Mouse (Mus musculus): ENCODE results near the gene Grpel1.

The Grpel1 gene

DNA sequence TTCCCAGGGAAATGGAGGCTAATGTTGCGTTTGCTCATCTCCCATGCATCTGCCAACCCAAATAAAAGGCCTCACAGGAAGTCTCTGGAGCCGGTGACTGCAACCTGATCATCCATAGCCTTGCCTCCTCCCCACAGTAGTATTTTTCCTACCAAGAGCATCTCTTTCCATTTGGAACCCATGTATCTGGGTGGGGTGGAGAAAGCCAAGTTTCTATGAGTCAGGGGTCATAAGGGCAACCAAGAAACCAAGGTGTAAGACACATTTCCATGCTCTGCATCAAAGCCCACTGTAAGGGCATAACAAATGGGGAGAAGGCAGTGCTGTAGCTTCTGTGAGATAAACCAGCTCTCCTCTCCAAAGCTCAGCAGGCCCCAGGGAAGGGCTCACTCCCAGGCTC is 3.6 kb upstream of the Grpel1 start:
- DNase-seq (ENCODE audit: low read depth): no peak

DNA sequence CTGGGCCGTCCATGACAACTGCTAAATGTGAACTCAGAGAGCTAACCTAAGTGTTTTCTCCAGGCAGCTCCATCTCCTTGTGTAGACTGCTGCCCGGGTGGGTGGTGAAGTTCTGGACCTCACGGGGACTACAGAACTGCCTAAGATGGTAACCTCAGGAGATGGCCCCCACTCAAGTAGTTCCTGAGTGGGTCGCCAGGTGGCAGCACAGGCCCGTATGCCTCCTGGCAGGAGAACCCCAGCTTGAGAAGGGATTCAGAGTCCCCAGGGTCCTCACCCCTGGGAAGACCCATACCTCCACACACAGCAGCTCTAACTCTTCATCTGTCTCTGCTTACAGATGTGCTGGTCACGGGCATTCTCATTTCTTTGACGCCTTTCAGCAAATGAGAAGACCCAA is 2.0 kb upstream of the Grpel1 start:
- peak; percentile 74 for DNase-seq (ENCODE audit: low read depth)

DNA sequence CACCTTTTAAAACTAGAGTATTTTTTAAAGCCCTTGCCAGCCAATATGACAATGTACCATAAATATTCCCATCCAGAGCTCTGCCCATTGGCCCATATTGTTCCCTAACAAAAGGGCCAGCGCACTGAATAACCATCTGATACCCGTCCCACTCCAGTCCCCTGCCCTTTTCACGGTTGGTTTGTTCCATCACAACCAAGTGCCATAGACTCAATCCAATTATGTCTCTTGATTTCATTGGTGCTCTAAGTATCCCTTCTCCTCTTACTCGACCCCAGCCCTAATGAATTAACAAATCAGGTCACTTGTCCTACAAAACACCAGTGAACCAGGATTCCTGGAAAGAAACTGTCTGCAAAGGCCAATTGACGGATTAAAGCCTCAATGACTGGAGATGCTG is 1.4 kb upstream of the Grpel1 start:
- no peak for DNase-seq (ENCODE audit: low read depth)

DNA sequence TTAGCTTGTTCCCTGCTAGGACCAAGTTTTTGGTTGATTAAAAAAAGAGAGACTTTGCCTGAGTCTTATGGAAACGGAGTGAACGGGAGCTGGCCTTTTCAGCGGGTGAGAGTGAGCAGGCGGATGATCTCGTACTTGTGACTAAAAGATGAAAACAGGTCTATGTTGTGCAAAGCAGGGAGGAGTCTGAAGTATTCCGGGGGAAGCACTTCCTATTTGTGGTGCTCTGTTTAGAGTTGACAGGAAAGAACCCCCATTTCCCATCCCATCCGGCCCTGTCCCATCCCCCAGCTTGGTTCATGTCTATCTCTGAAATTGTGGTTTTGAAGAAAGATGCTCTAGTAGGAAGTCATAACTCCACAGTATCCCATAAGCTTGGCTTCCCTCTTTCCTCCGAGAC is 1.1 kb downstream of the Grpel1 start:
- no peak for DNase-seq (ENCODE audit: low read depth)

DNA sequence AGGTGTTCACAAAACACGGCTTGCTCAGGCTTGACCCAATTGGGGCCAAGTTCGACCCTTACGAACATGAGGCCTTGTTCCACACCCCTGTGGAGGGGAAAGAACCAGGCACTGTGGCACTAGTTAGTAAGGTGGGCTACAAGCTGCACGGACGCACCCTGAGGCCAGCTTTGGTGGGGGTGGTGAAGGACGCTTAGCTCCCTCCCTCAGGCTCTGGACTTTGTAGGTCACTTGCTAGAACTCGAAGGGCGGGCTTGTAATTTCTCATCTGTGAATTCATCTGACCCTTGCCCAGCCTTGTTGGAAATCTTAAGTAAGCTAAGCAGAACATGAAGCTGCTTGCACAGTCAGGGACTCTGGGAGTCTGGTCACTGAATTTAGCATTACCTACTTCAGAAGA is 6.4 kb downstream of the Grpel1 start:
- DNase-seq (ENCODE audit: low read depth): no peak

DNA sequence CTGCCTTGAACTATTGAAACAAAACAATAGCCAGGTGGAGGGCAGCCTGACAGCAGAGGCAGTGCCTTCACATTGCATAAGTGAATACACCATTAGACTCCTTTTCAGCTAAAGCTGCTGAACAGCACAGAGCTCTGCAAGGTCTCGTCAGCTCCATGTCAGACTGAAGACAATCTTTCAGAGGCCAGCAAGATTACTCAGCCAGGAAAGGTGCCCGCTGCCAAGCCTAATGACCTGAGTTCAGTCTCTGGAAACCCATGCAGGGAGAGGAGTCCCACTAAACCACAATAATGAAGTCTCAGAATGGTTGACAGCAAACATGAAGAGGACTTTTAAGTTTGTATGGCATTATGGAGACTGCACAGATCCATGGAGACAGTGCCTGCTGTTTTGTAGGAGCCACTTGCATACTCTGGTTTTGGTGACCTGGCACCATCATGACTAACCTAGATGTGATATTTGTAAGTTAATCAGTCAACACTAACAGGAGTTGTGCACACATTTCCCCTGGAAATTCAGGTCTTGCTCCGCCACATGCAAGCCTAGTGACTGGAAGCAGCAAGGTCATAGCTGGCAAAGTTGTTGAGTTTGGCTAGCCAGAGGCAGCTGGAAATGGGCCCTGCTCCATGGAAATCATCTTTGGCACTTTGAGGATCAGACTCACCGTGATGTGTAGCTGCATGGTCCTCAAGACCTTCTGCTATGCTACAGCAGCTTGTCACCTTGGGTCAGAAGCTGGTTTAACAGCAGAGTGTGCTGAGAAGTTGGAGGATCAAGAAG is 8.3 kb downstream of the Grpel1 start:
- no peak for DNase-seq (ENCODE audit: low read depth)

DNA sequence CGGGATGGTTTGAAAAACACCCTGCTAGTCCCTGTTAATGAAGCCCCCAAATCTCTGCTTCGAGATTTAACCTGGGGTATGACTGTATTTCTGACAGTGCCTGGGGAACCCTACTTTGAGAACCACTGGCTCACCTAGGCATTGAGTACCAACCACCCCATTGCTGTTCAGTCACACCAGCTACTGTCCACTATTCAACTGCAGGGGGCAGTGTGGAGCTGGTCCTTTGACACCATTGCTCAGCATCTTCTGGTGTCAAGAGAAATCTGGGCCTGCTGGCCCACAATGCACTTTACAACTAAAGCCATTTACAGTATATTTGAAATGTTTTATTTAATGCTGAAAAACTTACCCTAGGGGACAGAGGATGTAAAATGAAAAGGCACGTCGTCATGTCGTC is 9.5 kb downstream of the Grpel1 start:
- peak; percentile 85 for DNase-seq (ENCODE audit: low read depth)

DNA sequence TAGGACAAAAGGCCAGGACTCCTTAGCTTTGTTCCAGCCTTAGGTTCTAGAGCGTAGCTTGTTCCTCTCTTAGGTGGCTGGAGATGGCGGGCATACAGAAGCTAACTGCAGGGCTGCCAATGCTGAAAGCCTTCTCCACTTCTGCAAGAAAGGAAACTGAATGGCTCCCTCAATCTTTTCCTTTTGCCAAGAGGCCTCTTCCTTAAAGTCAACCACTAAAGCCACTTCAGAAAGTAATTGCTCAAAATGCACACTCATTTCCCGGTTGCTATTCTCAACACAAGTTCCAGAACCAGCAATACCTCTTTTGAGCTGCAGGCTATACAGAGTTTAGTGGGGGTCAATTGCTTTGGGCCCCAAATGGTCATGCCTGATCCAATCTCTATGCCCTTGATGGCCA is 12.7 kb downstream of the Grpel1 start:
- no peak for DNase-seq (ENCODE audit: low read depth)

DNA sequence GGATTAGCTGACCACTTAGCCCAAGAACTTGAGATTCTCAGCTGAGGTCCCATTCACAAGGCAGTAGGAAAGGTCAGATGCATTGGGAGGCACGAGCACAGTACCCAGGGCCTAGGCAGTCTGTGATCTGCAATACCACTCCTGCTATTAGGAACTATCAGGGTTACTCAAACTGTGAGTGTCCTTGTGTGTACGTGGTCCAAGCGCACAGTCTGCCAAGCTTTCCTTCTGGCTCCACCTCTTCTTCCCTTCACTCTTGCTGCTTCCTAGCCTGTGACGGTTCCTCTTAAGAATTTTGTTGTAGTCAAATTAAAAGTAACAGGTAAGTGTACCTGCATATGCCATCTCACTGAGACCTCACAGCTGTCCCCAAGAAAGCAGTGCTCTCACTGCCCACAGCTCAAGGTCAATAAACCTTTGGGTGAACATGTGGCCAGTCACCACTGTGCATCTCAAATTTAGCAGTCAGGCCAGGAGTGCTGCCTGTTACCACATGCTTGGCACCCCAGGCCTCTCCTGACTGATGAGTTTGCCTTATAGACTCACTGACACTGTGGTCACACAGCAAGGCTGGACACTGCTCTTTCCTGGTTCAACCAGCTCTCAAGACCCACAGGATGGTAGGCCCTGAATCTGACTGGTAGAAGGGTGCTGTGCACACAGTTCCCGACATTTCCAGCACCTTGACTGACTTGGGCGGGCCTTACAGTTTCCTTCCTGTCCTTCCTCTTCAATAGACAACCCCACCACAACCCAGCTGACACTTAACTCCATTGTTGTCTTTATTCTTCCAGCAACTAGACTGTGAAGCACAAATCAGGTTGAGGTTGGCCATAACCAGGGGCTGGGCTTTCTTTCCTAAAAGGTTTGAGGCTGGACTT is 14.0 kb downstream of the Grpel1 start:
- no peak for DNase-seq (ENCODE audit: low read depth)

DNA sequence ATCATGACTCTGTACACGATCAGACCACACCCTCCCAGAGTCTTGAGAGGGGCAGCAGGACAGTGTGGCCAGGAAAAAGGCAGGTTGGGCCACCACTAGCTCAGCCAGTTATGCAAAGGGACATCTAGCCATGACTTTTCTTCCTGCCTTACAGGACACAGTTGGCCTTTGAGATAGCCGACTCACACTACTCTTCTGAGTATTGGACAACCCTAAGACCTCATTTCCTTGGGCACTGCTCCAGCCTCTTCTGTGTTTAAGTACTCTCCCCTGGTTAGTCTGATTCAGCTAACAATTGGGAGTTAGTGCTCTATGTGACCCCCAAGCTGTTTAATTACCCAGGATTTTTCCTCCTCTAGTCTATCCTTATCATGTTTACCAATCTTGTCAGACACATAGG is 14.9 kb downstream of the Grpel1 start:
- no peak for DNase-seq (ENCODE audit: low read depth)

DNA sequence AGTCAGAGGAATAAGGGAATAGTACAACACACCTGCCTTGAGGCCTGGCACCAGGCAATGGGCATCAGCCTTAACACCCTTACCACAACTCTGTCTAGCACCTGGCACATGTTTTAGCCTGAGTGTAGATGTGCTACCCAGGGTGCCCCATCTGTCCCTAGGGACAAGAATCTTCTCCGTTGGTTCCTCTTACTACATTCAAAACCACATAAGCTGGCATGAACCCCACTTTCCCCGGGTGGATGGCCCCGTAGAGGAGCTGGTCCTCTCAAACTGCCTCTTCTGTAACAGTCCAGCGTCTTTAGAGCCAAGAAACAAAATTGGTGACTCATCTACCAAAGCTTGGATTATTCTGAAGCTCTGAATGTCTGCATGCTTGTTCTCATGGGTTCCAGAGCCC is 15.6 kb downstream of the Grpel1 start:
- DNase-seq (ENCODE audit: low read depth): no peak

DNA sequence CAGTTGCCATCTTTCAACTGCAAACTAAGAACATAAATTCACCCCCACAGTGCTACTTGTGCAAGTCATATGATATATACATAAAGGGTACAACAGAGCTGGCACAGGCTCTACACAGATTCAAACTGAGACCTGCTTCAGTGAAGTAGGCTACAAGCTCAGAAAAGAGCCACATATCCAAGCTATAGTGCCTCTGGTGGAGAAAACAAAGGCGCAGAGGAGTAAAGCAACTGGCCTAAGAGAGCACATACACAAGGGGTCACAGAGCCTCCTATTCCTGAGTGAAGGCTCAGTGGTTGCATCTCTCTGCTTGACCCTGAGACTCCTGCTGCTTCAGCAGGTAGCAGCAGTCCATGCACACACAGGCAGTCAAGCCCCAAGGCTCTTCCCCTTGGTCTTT is 16.3 kb downstream of the Grpel1 start:
- no peak for DNase-seq (ENCODE audit: low read depth)

DNA sequence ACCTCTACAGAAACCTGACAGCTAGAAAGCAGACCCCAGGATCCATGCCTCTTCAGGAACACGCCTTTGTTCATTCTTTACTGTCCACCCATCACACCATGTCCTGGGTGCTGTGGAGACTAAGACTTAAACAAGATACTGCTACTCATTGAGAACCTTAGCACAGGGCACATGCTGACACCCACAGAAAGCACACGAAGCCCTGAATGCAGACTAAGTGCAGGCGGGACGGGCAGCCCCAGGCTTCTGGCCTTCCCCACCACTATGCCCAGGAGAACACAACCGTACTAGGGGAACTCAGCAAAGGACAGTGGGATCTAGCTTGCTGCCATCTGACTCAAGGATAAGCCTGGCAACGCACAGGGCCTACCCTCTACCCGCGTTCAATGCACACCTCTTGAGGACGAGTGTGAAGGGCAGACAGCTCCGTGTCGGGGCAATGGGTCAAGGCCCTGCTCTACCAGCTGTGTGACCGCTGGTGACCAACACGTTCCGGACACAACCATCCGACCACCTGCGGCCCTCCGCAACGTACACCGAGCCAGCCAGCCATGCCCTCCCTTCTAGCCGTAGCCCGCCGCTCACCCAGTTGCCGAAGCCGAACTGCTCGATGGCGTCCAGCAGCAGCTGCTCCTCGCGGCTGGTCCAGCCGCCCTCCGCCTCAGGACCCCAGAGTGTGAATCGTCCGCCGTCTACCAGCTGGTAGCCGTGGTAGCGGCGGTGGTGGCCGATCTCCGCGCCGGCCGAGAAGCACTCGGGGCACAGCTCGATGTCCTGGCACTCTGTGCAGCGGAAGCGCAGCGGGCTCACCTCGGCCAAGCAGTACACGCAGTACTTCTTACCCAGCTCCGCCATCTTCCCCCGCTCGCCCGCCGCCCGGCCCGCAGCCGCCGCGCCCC is 18.7 kb downstream of the Grpel1 start:
- DNase-seq (ENCODE audit: low read depth): no peak

DNA sequence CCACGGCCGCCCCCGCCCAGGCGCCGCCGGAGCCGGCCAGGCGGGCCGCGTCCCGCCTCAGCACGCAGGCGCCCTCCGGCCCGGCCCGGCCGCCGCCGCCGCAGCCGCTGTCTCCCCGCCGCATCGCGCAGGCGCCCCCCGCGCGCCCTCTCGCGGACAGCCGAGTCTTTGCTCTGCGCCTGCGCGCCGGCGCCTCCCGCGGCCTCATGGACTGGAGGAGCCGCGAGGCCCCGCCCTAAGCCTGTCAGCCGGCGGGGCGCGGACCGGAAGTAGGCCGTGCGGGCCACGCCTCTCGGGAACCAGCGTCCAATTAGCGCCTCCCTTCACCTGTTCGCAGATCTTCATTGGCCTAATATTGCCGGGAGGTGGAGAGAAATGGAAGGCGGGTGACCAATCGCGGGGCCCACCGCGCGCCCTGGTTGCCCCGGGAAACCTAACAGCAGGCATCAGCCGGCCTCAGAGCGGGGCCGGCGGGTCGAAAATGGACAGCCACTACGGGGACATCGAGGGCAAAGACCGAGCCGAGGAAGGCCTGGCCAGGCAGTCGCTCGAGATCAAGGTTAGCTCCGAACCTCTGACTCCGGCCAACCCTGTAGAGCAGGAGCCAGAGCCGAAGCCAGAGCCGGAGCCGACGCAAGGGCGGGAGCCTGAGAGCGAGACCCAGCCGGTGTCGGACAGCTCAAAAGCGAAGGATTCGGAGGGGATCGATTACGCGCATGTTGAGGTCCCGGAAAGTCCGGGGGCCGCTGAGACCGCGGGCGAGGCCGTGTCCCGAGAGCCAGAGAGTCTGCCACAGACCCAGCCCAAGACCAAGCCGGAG is 19.6 kb downstream of the Grpel1 start, which contains the start of the genes Tada2b and Ccdc96:
TSS of gene Tada2b (minus strand) at position 115 of the 820 bp plus-strand sequence.
TSS of gene Ccdc96 (plus strand) at position 418 of the 820 bp plus-strand sequence.
- DNase-seq (ENCODE audit: low read depth): peak; percentile 92

DNA sequence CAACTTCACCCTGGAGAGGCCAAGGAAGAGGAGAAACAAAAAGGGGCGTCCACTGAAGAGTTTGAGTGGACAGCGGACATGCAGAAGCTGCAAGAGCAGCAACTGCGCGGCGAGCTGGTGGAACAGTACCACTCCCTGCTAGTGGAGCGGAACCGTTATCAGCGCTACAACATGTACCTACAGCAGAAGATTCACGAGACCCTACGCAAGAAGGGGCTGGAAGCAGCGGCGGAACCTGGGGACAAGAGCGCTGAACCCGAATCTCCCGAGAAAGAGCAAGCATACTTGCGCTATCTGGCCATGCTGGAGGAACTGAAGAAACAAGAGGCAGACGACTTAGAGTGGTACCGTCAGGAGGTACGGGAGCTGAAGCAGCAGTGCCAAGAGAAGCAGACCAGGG is 20.5 kb downstream of the Grpel1 start:
- DNase-seq (ENCODE audit: low read depth): no peak

DNA sequence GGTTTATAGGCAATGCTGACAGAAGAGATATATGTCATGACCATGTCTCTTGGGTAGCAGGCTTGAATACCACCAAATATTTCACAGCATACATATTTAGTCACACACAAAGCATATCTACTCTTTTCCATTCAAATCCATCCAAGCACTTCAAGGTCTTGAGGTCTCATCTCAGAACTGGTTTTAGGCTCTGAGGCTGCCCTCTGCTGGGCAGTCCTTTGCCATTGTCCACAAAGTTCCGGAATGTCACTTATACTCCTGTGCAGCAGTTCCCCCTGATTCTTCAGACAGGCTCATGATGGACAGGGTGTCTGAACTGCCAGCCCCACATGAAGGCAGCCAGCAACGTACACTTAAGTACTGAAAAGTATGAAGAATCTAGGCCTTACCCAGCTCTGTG is 24.4 kb downstream of the Grpel1 start:
- DNase-seq (ENCODE audit: low read depth): no peak

DNA sequence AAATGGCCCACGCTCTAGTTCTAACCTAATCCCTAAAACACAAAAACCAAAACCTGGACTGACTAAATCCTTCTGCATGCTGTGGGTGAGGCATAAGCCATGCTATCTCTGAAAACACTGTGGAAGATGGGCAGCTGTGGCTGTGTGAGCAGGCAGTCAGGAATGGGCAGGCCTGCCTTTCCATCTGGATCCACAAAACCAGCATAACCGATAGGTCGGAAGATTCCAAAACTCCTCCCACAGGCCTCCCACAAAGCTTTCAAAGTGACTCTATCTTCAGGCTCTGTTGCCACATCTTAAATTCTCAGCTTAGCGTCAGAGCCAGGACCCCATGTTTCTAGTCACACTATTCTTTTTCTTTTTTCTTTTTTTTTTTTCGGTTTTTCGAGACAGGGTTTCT is 29.1 kb downstream of the Grpel1 start:
- no peak for DNase-seq (ENCODE audit: low read depth)

DNA sequence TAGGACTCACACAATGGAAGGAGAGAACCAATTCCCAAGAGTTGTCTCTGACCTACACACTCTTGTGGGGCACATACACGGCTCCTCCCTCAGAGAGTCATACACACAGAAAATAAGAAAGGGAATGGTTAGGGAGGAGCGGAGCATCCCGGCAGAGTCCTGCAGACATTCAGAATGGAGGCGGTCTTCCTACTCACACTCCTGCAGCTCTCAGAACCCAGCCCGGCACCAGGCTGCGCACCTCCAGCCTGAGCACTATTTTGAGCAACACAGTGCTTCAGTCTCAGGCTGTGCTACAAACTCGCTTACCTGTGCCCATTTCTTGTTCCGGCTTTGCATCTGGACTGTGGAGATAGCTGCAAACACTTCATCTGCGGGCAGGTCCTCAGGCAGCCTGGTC is 29.9 kb downstream of the Grpel1 start:
- no peak for DNase-seq (ENCODE audit: low read depth)

DNA sequence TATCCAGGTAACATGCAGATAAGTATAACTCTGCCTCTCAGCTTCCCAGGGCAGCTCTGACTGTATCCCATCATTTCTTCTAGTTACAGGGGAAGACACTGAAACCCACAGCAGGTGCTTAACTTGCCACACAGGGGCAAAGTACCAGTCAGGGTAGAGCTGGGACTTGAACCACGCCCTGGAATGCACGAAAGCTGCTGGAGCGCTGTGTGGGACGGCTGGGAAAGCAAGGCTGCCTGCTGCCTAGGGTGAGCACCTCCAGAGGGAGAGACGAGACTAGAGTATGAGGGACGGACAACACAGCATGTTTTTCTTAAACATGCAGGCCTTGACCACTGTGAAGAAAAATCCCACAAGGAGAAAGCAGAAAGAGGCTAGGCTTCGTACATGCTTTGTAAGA is 40.4 kb downstream of the Grpel1 start:
- no peak for DNase-seq (ENCODE audit: low read depth)

DNA sequence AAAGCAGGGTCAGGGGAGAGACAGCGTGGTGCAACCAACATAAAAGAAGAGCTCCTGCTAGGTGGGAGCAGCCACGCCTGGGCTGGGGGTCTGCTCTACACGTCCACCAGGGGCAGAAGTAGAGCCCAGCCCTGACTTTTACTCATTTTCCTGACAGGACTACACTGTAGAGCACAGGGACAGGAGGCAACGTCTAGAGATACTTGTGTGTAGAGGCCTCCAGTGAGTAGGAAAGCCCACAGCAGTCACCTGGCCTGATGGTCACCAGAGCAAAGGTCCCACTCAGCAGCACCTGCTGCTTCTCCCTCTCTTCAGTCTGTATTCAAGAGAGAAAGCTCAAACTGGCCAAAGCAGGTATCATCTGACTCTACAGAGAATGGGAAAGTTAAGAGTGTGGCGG is 40.8 kb downstream of the Grpel1 start:
- no peak for DNase-seq (ENCODE audit: low read depth)

DNA sequence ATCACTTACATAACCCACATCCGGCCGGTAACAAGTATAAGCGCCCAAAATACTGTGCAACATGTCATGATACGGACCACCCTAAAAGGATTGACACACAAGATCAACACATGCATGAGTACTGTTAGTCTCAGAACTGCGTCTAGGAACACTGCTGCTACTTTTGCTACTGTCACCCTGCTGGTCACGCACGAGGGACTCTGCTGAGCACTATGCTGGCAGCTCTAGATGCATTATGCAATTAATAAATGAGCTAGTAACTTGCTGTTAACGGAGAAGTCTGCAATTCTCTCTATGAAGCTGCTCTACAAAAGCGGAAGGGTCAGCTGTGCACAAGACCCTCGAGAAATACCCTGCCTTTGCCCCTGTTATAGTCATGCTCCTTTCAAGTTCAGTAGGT is 43.6 kb downstream of the Grpel1 start:
- DNase-seq (ENCODE audit: low read depth): no peak
